Mouse (Mus musculus) liver, postnatal 0 days (tissue): ENCODE measurements at regions not wholly inside any gene's neighbourhood (a gene's known extent, or its start where the extent isn't known, plus 50 kb on each side); places are given as distances from the start of the nearest gene placed in this dataset.
A peak's percentile ranks its signal among the peaks of the same experiment; 100 is the strongest.

ENCODE experiments used
- ATAC-seq: fragments of 200-750 bp; cut with Nextera tagmentation; 2 replicates; pipeline ENCODE4 v1.8.0; 2017; ENCODE audit warnings: mild to moderate bottlenecking, moderate library complexity
- DNase-seq: peaks from one replicate; pipeline ENCODE4 v3.0.0-alpha.2; 2016
- H3K27ac ChIP-seq: fragments of 300-500 bp; sonication (generic); 2 replicates; pipeline ENCODE4 v1.5.1; 2014; ENCODE audit warnings: antibody characterized with exemption, moderate library complexity, mild to moderate bottlenecking, low read depth
- H3K27me3 ChIP-seq: fragments of 300-500 bp; sonication (generic); 2 replicates; pipeline ENCODE4 v1.6.1; 2014; ENCODE audit warnings: low read length, control low read depth, mixed read lengths; ENCODE audit not compliant: insufficient read depth
- H3K36me3 ChIP-seq: fragments of 300-500 bp; sonication (generic); replicated peaks from 2 replicates; pipeline ENCODE4 v1.6.1; 2014; ENCODE audit warnings: mild to moderate bottlenecking, control low read depth, low read length, moderate library complexity, mixed read lengths; ENCODE audit not compliant: insufficient read depth
- H3K4me1 ChIP-seq: fragments of 300-500 bp; sonication (generic); 2 replicates; pipeline ENCODE4 v1.6.1; 2014; ENCODE audit warnings: antibody characterized with exemption, mild to moderate bottlenecking, control low read depth; ENCODE audit not compliant: insufficient read depth
- H3K4me2 ChIP-seq: fragments of 300-500 bp; sonication (generic); 2 replicates; pipeline ENCODE4 v1.6.1; 2014; ENCODE audit warnings: low read depth, mild to moderate bottlenecking, low read length, moderate library complexity, mixed read lengths
- H3K4me3 ChIP-seq: fragments of 300-500 bp; sonication (generic); 2 replicates; pipeline ENCODE4 v1.5.1; 2014; ENCODE audit warnings: low read depth, low read length
- H3K9ac ChIP-seq: fragments of 300-500 bp; sonication (generic); replicated peaks from 2 replicates; pipeline ENCODE4 v1.6.1; 2014; ENCODE audit warnings: mild to moderate bottlenecking, moderate library complexity
- H3K9me3 ChIP-seq: fragments of 300-500 bp; sonication (generic); 2 replicates; pipeline ENCODE4 v1.6.1; 2016; ENCODE audit warnings: mild to moderate bottlenecking, control low read depth, low read length, mixed read lengths
- CTCF ChIP-seq: sonication (generic); IDR thresholded peaks from 2 replicates; pipeline ENCODE4 v1.5.1; 2016; ENCODE audit warnings: antibody characterized with exemption, low read depth
- EP300 ChIP-seq: IDR thresholded peaks from 2 replicates; pipeline ENCODE4 v1.6.1; 2016; ENCODE audit warnings: antibody characterized with exemption, low read depth, mild to moderate bottlenecking
- WGBS: fragments of 180-500 bp; shearing (Covaris S2); extraction: QIAGEN DNeasy Blood & Tissue Kit; methylation state at CpG from one replicate; pipeline ENCODE4 v1.1.7; 2014; ENCODE audit not compliant: insufficient replicate concordance; 5-methylcytosine and 5-hydroxymethylcytosine counted together

GRCm38 (mm10) chr14:76722297-76722696 is 165.6 kb upstream of the Serp2 start:
- DNase-seq (no peak), ATAC-seq (no peak)
- Histone ChIP-seq H3K36me3 (no peaks in the 10 kb centered on the region), H3K9ac (no peak overlapping the region), H3K9me3 (no peaks in the 10 kb centered on the region), H3K27me3 (no peaks in the 10 kb centered on the region), H3K4me3 (no peak overlapping the region), H3K4me2 (no peak overlapping the region), H3K4me1 (no peaks in the 10 kb centered on the region), H3K27ac (no peak overlapping the region)
- TF ChIP-seq EP300 (no peak), CTCF (no peak)
- 92% methylated on average over 5 of the region's 5 CpGs for WGBS

- WGBS, result 68% methylated on average over 9 of the region's 9 CpGs
- DNase-seq, result no peak
- no peaks in the 10 kb centered on the region for H3K27me3 ChIP-seq
These were observed 165.1 kb upstream of the Serp2 start for GRCm38 (mm10) chr14:76721751-76722150.

GRCm38 (mm10) chr14:76717081-76717480 is 160.4 kb upstream of the Serp2 start:
- no peaks in the 10 kb centered on the region for H3K27me3 ChIP-seq

More at GRCm38 (mm10) chr14:76721751-76722150, 165.1 kb upstream of the Serp2 start:
- no peak for ATAC-seq
- no peak overlapping the region for H3K4me3 ChIP-seq
- TF ChIP-seq EP300 (peak; percentile 25; the same call in 1 of the 2 replicates), CTCF (no peak)
- H3K9me3 ChIP-seq, result no peaks in the 10 kb centered on the region
- H3K27ac ChIP-seq, result no peak overlapping the region
- H3K4me2 ChIP-seq, result no peak overlapping the region
- no peaks in the 10 kb centered on the region for H3K4me1 ChIP-seq
- H3K9ac ChIP-seq, result no peak overlapping the region
- no peaks in the 10 kb centered on the region for H3K36me3 ChIP-seq

GRCm38 (mm10) chr14:76714727-76715126 is 158.0 kb upstream of the Serp2 start:
- DNase-seq (peak; percentile 49), ATAC-seq (peak; percentile 74)
- H3K27ac ChIP-seq, result 0 out of 2 replicates have a peak overlapping the region, but pooled peaks have one; percentile 36
- H3K4me1 ChIP-seq, result peaks cover 13% of the 10 kb centered on the region
- 41% methylated on average over 4 of the region's 4 CpGs for WGBS
- no peaks in the 10 kb centered on the region for H3K27me3 ChIP-seq
- no peaks in the 10 kb centered on the region for H3K9me3 ChIP-seq
- H3K9ac ChIP-seq, result no peak overlapping the region
- H3K36me3 ChIP-seq, result no peaks in the 10 kb centered on the region
- H3K4me3 ChIP-seq, result no peak overlapping the region
- H3K4me2 ChIP-seq, result no peak overlapping the region
- TF ChIP-seq EP300 (no peak), CTCF (no peak)

More at GRCm38 (mm10) chr14:76717081-76717480, 160.4 kb upstream of the Serp2 start:
- Histone ChIP-seq H3K36me3 (no peaks in the 10 kb centered on the region), H3K4me3 (no peak overlapping the region), H3K4me2 (no peak overlapping the region), H3K9ac (no peak overlapping the region), H3K4me1 (peaks cover 13% of the 10 kb centered on the region), H3K27ac (no peak overlapping the region), H3K9me3 (no peaks in the 10 kb centered on the region)
- TF ChIP-seq CTCF, result no peak
- no peak for TF ChIP-seq EP300
- ATAC-seq, result no peak
- DNase-seq, result no peak
- 69% methylated on average over 3 of the region's 3 CpGs for WGBS

GRCm38 (mm10) chr14:76713946-76714345 is 157.3 kb upstream of the Serp2 start:
- no peak for DNase-seq
- Histone ChIP-seq H3K4me3 (no peak overlapping the region), H3K27me3 (no peaks in the 10 kb centered on the region), H3K9me3 (no peaks in the 10 kb centered on the region), H3K4me2 (no peak overlapping the region), H3K9ac (no peak overlapping the region), H3K4me1 (peaks cover 13% of the 10 kb centered on the region), H3K36me3 (no peaks in the 10 kb centered on the region), H3K27ac (no peak overlapping the region)
- TF ChIP-seq CTCF (no peak), EP300 (no peak)
- peak; percentile 35; the same call in 1 of the 2 replicates for ATAC-seq
- 7% methylated on average over 7 of the region's 7 CpGs for WGBS

GRCm38 (mm10) chr14:76708728-76709127 is 152.0 kb upstream of the Serp2 start:
- TF ChIP-seq EP300, result no peak
- WGBS, result 80% methylated on average over 11 of the region's 11 CpGs
- DNase-seq (no peak), ATAC-seq (no peak)
- no peaks in the 10 kb centered on the region for H3K27me3 ChIP-seq
- no peaks in the 10 kb centered on the region for H3K36me3 ChIP-seq
- no peaks in the 10 kb centered on the region for H3K9me3 ChIP-seq
- H3K4me2 ChIP-seq, result no peak overlapping the region
- no peak overlapping the region for H3K9ac ChIP-seq
- no peaks in the 10 kb centered on the region; the same call in 1 of the 2 replicates for H3K4me1 ChIP-seq
- H3K4me3 ChIP-seq, result no peak overlapping the region
- 0 out of 2 replicates have a peak overlapping the region, but pooled peaks have one; percentile 7 for H3K27ac ChIP-seq

- Histone ChIP-seq H3K27ac (no peak overlapping the region), H3K36me3 (no peaks in the 10 kb centered on the region), H3K4me1 (peaks cover 21% of the 10 kb centered on the region), H3K9ac (no peak overlapping the region), H3K27me3 (no peaks in the 10 kb centered on the region), H3K4me3 (no peak overlapping the region), H3K4me2 (no peak overlapping the region), H3K9me3 (no peaks in the 10 kb centered on the region)
- WGBS, result 40% methylated on average over 7 of the region's 7 CpGs
- ATAC-seq (no peak), DNase-seq (no peak)
- TF ChIP-seq CTCF (no peak), EP300 (no peak)
These were observed 146.7 kb upstream of the Serp2 start for GRCm38 (mm10) chr14:76703373-76703764.
